Mouse (Mus musculus) mature B cell (primary cell): ENCODE results near the gene Gm3411.
"Not testable (repeated sequence)": the region's sequence is repeated elsewhere in the genome, so short reads cannot be mapped to it uniquely, and the experiment has no call there.

Experiments
- in situ Hi-C: fragments of 300-500 bp; cut with MboI; formaldehyde crosslinking; loops from 2 replicates; pipeline ENCODE4 v1.14.3; 2019

Gene Gm3411

GRCm38 (mm10) chr14:6286931-6287715 is at the start of gene Gm3411:
Gm3411 (minus strand) TSS chr14:6287250.
- in situ Hi-C loops: not testable (repeated sequence)

DNA sequence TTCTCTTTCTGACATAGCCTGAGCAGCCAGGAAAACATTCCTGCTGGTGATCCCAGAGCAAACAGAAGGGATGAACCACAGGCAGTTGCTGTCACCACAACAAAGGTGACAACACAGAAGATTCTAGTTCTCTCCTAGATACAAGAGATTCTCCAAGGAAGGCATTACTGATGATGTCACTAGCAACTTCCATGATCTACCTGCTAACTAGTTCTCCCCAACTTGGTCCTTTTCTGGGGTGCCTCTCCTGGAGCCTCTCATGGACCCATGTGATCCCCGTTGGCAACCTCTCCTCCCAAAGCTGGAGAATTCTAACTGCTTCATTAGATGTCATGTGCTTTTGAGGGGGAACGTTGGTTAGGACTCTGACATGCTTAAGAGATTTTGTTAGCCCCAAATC is 17.7 kb upstream of the Gm3411 start, which contains the start of gene Gm21103:
TSS of gene Gm21103 (minus strand) at position 101 of the 400 bp plus-strand sequence.
- in situ Hi-C loops: not testable (repeated sequence)

DNA sequence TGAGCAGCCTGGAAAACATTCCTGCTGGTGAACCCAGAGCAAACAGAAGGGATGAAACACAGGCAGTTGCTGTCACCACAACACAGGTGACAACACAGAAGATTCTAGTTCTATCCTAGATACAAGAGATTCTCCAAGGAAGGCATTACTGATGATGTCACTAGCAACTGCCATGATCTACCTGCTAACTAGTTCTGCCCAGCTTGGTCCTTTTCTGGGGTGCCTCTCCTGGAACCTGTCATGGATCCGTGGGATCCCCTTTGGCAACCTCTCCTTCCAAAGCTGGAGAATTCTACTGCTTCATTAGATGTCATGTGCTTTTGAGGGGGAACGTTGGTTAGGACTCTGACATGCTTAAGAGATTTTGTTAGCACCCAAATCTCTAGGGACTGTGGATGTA is 67.9 kb downstream of the Gm3411 start, which contains the start of gene Gm21560:
TSS of gene Gm21560 (minus strand) at position 101 of the 400 bp plus-strand sequence.
- in situ Hi-C loops: not testable (repeated sequence)
